Mouse (Mus musculus): Measurements from ENCODE around the gene Atp5d.

GRCm38 (mm10) chr10:80160455-80161371 is 22.3 kb downstream of the Atp5d start:
- TF ChIP-seq TAL1 (conservative IDR thresholded peaks at IDR 0.05; ENCODE audit: low read depth, low read length): no peak
- TF ChIP-seq GATA1 (IDR thresholded peaks at IDR 0.05; ENCODE audit: borderline replicate concordance, low read length): no peak
- no peak for TF ChIP-seq CTCF (IDR thresholded peaks at IDR 0.05; ENCODE audit: low read depth, low read length)

Measured in G1E (cell line).